Mouse (Mus musculus) heart, embryonic 13.5 days (tissue): ENCODE data around the gene Galnt18. TPM values are rescaled to one million over a fixed set of nuclear protein-coding genes. Genes with fewer than 3 reads are reported as not detected.

Source experiments
- ATAC-seq: fragments of 200-750 bp; cut with Nextera tagmentation; 2 replicates; pipeline ENCODE4 v1.8.0; 2017; ENCODE audit warnings: moderate TSS enrichment; ENCODE audit not compliant: insufficient number of reproducible peaks, low FRiP score, low TSS enrichment; ENCODE audit errors: extremely low read depth
- H3K27ac ChIP-seq: fragments of 300-500 bp; sonication (generic); replicated peaks from 2 replicates; pipeline ENCODE4 v1.5.1; 2015; ENCODE audit warnings: moderate library complexity, mild to moderate bottlenecking, inconsistent platforms
- H3K27me3 ChIP-seq: fragments of 300-500 bp; sonication (generic); replicated peaks from 2 replicates; pipeline ENCODE4 v1.6.1; 2015; ENCODE audit warnings: mild to moderate bottlenecking, inconsistent platforms
- H3K36me3 ChIP-seq: fragments of 300-500 bp; sonication (generic); 2 replicates; pipeline ENCODE4 v1.6.1; 2015; ENCODE audit warnings: mild to moderate bottlenecking, inconsistent platforms
- H3K4me1 ChIP-seq: fragments of 300-500 bp; sonication (generic); 2 replicates; pipeline ENCODE4 v1.6.1; 2015; ENCODE audit warnings: inconsistent platforms
- H3K4me2 ChIP-seq: fragments of 300-500 bp; sonication (generic); 2 replicates; pipeline ENCODE4 v1.6.1; 2015; ENCODE audit warnings: inconsistent platforms, mild to moderate bottlenecking, moderate library complexity
- H3K4me3 ChIP-seq: fragments of 300-500 bp; sonication (generic); 2 replicates; pipeline ENCODE4 v1.5.1; 2015; ENCODE audit warnings: moderate library complexity, mild to moderate bottlenecking, inconsistent platforms
- H3K9ac ChIP-seq: fragments of 300-500 bp; sonication (generic); 2 replicates; pipeline ENCODE4 v1.6.1; 2015; ENCODE audit warnings: inconsistent platforms, mild to moderate bottlenecking, moderate library complexity
- H3K9me3 ChIP-seq: fragments of 300-500 bp; sonication (generic); 2 replicates; pipeline ENCODE4 v1.6.1; 2016; ENCODE audit warnings: inconsistent platforms
- whole genome bisulfite sequencing: fragments of 180-500 bp; shearing (Covaris S2); methylation state at CpG from one replicate; pipeline ENCODE4 v1.1.7; 2015; ENCODE audit warnings: mixed read lengths; 5-methylcytosine and 5-hydroxymethylcytosine counted together
- polyA plus RNA-seq: library from polyadenylated mRNA; unstranded; fragments of >200 nt; fragmentation: Nextera tagmentation; extraction: Ambion mirVana; gene quantifications from 2 replicates; pipeline ENCODE4 v1.2.1, GENCODE M21; 2015

Galnt18 gene
- polyA plus RNA-seq, 1 experiment from 2014 or later: 12.1 TPM

GRCm38 (mm10) chr7:111500616-111501015 lies 279.2 kb downstream of the Galnt18 start:
- no peak for ATAC-seq
- WGBS: 77% methylated on average over 2 of the region's 2 CpGs

GRCm38 (mm10) chr7:111499255-111499790 lies 280.5 kb downstream of the Galnt18 start:
- no peak overlapping the region for H3K27ac ChIP-seq
- 59% methylated on average over 2 of the region's 2 CpGs for WGBS
- ATAC-seq: no peak
- H3K9ac ChIP-seq: no peak overlapping the region
- H3K4me3 ChIP-seq: no peak overlapping the region
- no peak overlapping the region for H3K4me2 ChIP-seq
- H3K36me3 ChIP-seq: no peaks in the 10 kb centered on the region
- no peaks in the 10 kb centered on the region for H3K9me3 ChIP-seq
- H3K4me1 ChIP-seq: no peaks in the 10 kb centered on the region
- H3K27me3 ChIP-seq: no peaks in the 10 kb centered on the region

More at GRCm38 (mm10) chr7:111500616-111501015, 279.2 kb downstream of the Galnt18 start:
- Histone ChIP-seq H3K27me3 (no peaks in the 10 kb centered on the region), H3K27ac (no peak overlapping the region), H3K4me3 (no peak overlapping the region), H3K9ac (no peak overlapping the region), H3K4me2 (no peak overlapping the region), H3K4me1 (no peaks in the 10 kb centered on the region), H3K9me3 (no peaks in the 10 kb centered on the region), H3K36me3 (no peaks in the 10 kb centered on the region)

- 72% methylated on average over 6 of the region's 6 CpGs for WGBS
- no peaks in the 10 kb centered on the region for H3K27me3 ChIP-seq
- no peaks in the 10 kb centered on the region for H3K9me3 ChIP-seq
- no peak overlapping the region for H3K4me2 ChIP-seq
- no peak overlapping the region for H3K27ac ChIP-seq
- ATAC-seq: no peak
- no peak overlapping the region for H3K9ac ChIP-seq
- H3K4me3 ChIP-seq: no peak overlapping the region
- peaks cover 4% of the 10 kb centered on the region for H3K4me1 ChIP-seq
- no peaks in the 10 kb centered on the region for H3K36me3 ChIP-seq
Observed at GRCm38 (mm10) chr7:111497191-111497590, 282.6 kb downstream of the Galnt18 start.

DNA sequence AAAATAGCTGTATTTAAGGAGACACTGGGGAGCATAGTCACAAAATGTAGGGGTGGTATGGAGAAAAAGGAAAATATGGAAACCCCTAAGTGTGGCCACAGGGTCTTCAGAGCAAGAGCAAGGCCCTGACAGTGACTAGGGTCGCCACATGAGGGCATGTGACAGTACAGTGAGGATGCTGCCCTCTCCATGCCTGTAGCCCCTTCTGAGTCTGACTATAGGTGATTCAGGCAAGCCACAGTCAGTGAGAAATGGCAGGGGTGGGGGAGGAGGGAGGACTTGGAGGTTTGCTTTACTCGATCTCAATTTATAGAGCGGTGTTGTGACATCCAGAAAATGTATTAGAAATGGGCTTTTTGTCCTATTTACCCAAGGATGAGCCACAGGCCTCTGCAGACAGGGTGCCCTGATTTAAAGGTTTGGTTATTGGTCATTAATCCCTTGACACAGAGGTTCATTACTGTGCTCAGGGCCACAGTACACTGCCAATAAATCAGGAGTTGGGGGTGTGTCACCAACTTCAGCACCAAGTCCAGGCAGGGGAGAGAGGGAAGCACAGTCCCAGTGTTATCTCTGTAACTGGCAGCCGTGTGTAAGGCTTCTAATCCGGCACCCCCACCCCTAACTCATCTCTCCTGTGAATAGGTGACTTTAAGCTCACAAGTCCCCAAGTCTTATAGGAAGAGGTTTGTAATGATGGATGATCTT lies 287.4 kb downstream of the Galnt18 start:
- 53% methylated on average over 5 of the region's 5 CpGs for WGBS
- ATAC-seq: no peak
- Histone ChIP-seq H3K36me3 (no peaks in the 10 kb centered on the region), H3K27me3 (no peaks in the 10 kb centered on the region), H3K9ac (no peak overlapping the region), H3K4me2 (no peak overlapping the region), H3K9me3 (no peaks in the 10 kb centered on the region), H3K27ac (peak overlapping the region; percentile 49), H3K4me1 (peaks cover 17% of the 10 kb centered on the region), H3K4me3 (no peak overlapping the region)

GRCm38 (mm10) chr7:111491566-111491965 lies 288.2 kb downstream of the Galnt18 start:
- no peak for ATAC-seq
- peaks cover 17% of the 10 kb centered on the region for H3K4me1 ChIP-seq
- no peak overlapping the region for H3K4me3 ChIP-seq
- H3K9ac ChIP-seq: no peak overlapping the region
- H3K4me2 ChIP-seq: no peak overlapping the region
- H3K9me3 ChIP-seq: no peaks in the 10 kb centered on the region
- peak overlapping the region; percentile 49; the same call in 1 of the 2 replicates for H3K27ac ChIP-seq
- no peaks in the 10 kb centered on the region for H3K27me3 ChIP-seq
- no peaks in the 10 kb centered on the region for H3K36me3 ChIP-seq
- 46% methylated on average over 2 of the region's 2 CpGs for WGBS

DNA sequence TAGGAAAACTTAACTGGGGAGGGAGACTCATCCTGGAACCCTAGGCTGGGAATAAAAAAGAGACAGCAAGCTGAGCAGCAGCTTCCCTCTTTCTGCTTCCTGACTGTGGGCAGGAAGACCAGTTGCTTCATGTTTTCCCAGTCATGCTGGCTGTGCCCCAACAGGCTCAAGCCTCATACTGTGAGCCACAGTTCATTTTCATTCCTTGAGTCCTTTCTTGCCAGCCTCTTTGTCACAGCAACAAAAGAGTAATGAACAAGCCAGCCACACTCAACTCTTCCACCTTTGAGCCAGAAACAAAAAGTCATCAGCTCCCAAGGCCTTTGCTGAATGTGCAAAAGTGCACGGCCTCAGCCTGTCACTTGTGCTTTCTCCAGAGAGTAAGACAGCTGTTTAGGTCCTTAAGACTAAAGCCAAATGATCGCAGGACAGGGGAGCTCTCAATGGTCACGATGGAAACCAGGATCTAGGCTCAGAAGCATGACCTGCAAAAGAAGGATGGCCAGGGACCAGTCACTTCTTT lies 292.9 kb downstream of the Galnt18 start:
- no peak overlapping the region for H3K4me3 ChIP-seq
- WGBS: 60% methylated on average over 3 of the region's 3 CpGs
- H3K36me3 ChIP-seq: no peaks in the 10 kb centered on the region
- H3K4me1 ChIP-seq: peaks cover 17% of the 10 kb centered on the region
- no peak overlapping the region for H3K4me2 ChIP-seq
- no peak overlapping the region for H3K27ac ChIP-seq
- H3K9ac ChIP-seq: no peak overlapping the region
- H3K27me3 ChIP-seq: no peaks in the 10 kb centered on the region; the same call in 1 of the 2 replicates
- no peaks in the 10 kb centered on the region for H3K9me3 ChIP-seq
- no peak for ATAC-seq

GRCm38 (mm10) chr7:111483896-111484295 lies 295.9 kb downstream of the Galnt18 start:
- no peak for ATAC-seq
- WGBS: 68% methylated on average over 4 of the region's 4 CpGs
- no peak overlapping the region for H3K4me2 ChIP-seq

DNA sequence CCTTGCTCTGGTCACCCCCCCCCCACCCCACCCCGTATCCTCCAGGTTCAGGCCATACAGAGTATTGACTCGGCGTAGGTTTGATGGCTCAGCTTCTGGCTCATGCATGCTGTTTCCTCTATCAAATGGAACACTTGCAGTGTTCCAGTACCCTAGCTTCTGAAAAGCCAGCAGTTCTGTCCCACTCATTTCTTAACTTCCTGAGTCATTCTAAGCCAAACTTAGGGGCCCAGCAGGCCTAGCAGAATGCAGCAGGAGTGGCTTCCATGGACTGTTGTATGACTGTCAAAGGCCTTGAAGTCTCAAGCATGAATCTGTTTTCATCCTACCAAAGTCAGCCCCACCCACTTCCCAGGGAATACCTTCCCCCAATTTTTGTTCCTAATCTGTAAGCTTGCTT lies 296.5 kb downstream of the Galnt18 start:
- H3K27ac ChIP-seq: peak overlapping the region; percentile 15; the same call in 1 of the 2 replicates
- no peaks in the 10 kb centered on the region for H3K9me3 ChIP-seq
- peaks cover 7% of the 10 kb centered on the region; the same call in 1 of the 2 replicates for H3K4me1 ChIP-seq
- ATAC-seq: no peak
- H3K4me3 ChIP-seq: no peak overlapping the region
- WGBS: 94% methylated on average over 3 of the region's 3 CpGs
- no peaks in the 10 kb centered on the region for H3K36me3 ChIP-seq
- H3K4me2 ChIP-seq: no peak overlapping the region
- H3K27me3 ChIP-seq: no peaks in the 10 kb centered on the region; the same call in 1 of the 2 replicates
- no peak overlapping the region for H3K9ac ChIP-seq

More at GRCm38 (mm10) chr7:111483896-111484295, 295.9 kb downstream of the Galnt18 start:
- Histone ChIP-seq H3K27ac (peak overlapping the region; percentile 15; the same call in 1 of the 2 replicates), H3K4me3 (no peak overlapping the region), H3K27me3 (no peaks in the 10 kb centered on the region; the same call in 1 of the 2 replicates), H3K9ac (no peak overlapping the region), H3K36me3 (no peaks in the 10 kb centered on the region), H3K4me1 (peaks cover 7% of the 10 kb centered on the region; the same call in 1 of the 2 replicates), H3K9me3 (no peaks in the 10 kb centered on the region)

- no peak overlapping the region for H3K4me2 ChIP-seq
- H3K4me3 ChIP-seq: no peak overlapping the region
- H3K36me3 ChIP-seq: no peaks in the 10 kb centered on the region
- H3K9me3 ChIP-seq: no peaks in the 10 kb centered on the region
- H3K4me1 ChIP-seq: peaks cover 8% of the 10 kb centered on the region; the same call in 1 of the 2 replicates
- H3K27me3 ChIP-seq: no peaks in the 10 kb centered on the region
- H3K9ac ChIP-seq: no peak overlapping the region
- H3K27ac ChIP-seq: no peak overlapping the region
- no peak for ATAC-seq
- 61% methylated on average over 5 of the region's 5 CpGs for WGBS
Observed at GRCm38 (mm10) chr7:111467715-111468114, 312.1 kb downstream of the Galnt18 start.

DNA sequence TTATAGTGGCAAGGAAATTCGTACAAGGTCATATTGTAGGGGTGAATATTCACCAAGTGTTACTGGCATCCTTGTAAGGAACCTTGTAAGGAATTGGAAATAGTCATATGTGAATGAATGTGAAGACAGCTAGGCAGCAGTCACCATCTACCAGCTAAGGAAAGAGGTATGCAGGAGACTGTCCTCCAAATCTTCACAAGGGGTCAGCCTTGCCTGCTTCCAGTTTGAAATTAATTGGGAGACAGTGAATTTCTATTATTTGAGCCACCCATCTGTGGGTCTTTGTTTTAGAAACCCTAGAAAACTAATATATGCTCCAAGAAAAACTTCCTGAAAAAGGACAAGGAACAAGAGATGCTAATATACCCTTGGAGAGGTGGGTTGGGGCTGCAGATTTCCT lies 313.1 kb downstream of the Galnt18 start:
- no peaks in the 10 kb centered on the region for H3K9me3 ChIP-seq
- no peak overlapping the region for H3K9ac ChIP-seq
- no peak for ATAC-seq
- peaks cover 8% of the 10 kb centered on the region; the same call in 1 of the 2 replicates for H3K4me1 ChIP-seq
- no peaks in the 10 kb centered on the region for H3K36me3 ChIP-seq
- 72% methylated on average over 1 of the region's 1 CpGs for WGBS
- no peak overlapping the region for H3K4me3 ChIP-seq
- no peak overlapping the region for H3K27ac ChIP-seq
- H3K27me3 ChIP-seq: no peaks in the 10 kb centered on the region
- no peak overlapping the region for H3K4me2 ChIP-seq

- Histone ChIP-seq H3K9me3 (no peaks in the 10 kb centered on the region), H3K4me3 (no peak overlapping the region), H3K4me2 (no peak overlapping the region), H3K9ac (no peak overlapping the region), H3K27ac (no peak overlapping the region), H3K27me3 (no peaks in the 10 kb centered on the region), H3K36me3 (no peaks in the 10 kb centered on the region), H3K4me1 (peaks cover 8% of the 10 kb centered on the region; the same call in 1 of the 2 replicates)
- WGBS: 66% methylated on average over 3 of the region's 3 CpGs
- ATAC-seq: no peak
Observed at GRCm38 (mm10) chr7:111466121-111466520, 313.7 kb downstream of the Galnt18 start.
